Mouse (Mus musculus) lung, postnatal 0 days (tissue): ENCODE measurements around the gene Thoc5.
A peak's percentile ranks its signal among the peaks of the same experiment; 100 is the strongest.

ENCODE experiments used
- CTCF ChIP-seq: IDR thresholded peaks from 2 replicates; pipeline ENCODE4 v1.5.1; 2016; ENCODE audit warnings: antibody characterized with exemption, mild to moderate bottlenecking
- EP300 ChIP-seq: IDR thresholded peaks from 2 replicates; pipeline ENCODE4 v1.6.1; 2016; ENCODE audit warnings: antibody characterized with exemption, mild to moderate bottlenecking, control low read depth

- peak; percentile 66 for TF ChIP-seq CTCF
- no peak for TF ChIP-seq EP300
Measured at GRCm38 (mm10) chr11:4885385-4885903, 9.7 kb upstream of the Thoc5 start.
